Mouse (Mus musculus): ENCODE results near the gene Rgsl1.
"Not testable (repeated sequence)": the region's sequence is repeated elsewhere in the genome, so short reads cannot be mapped to it uniquely, and the experiment has no call there.

The Rgsl1 gene

GRCm38 (mm10) chr1:153778205-153778604 lies 65.7 kb downstream of the Rgsl1 start:
- DNase-seq (ENCODE audit: low read depth in 1 of 2, low spot score in 2 of 2): no peak

GRCm38 (mm10) chr1:153776257-153776656 lies 67.7 kb downstream of the Rgsl1 start:
- no peak for DNase-seq (ENCODE audit: low read depth in 1 of 2, low spot score in 2 of 2)

GRCm38 (mm10) chr1:153775174-153775573 lies 68.8 kb downstream of the Rgsl1 start:
- no peak for DNase-seq (ENCODE audit: low read depth in 1 of 2, low spot score in 2 of 2)

- no peak for DNase-seq (ENCODE audit: low read depth in 1 of 2, low spot score in 2 of 2)
Observed at GRCm38 (mm10) chr1:153770776-153771167, 73.2 kb downstream of the Rgsl1 start.

GRCm38 (mm10) chr1:153769998-153770775 lies 73.8 kb downstream of the Rgsl1 start:
- no peak for DNase-seq (ENCODE audit: low read depth in 1 of 2, low spot score in 2 of 2)

GRCm38 (mm10) chr1:153769571-153769970 lies 74.4 kb downstream of the Rgsl1 start:
- not testable (repeated sequence) for DNase-seq (ENCODE audit: low read depth in 1 of 2, low spot score in 2 of 2)

GRCm38 (mm10) chr1:153768465-153768864 lies 75.5 kb downstream of the Rgsl1 start:
- no peak for DNase-seq (ENCODE audit: low read depth in 1 of 2, low spot score in 2 of 2)

- no peak for DNase-seq (ENCODE audit: low read depth in 1 of 2, low spot score in 2 of 2)
Observed at GRCm38 (mm10) chr1:153767281-153767680, 76.7 kb downstream of the Rgsl1 start.

- DNase-seq (ENCODE audit: low read depth in 1 of 2, low spot score in 2 of 2): no peak
Observed at GRCm38 (mm10) chr1:153766298-153766697, 77.6 kb downstream of the Rgsl1 start.

- no peak for DNase-seq (ENCODE audit: low read depth in 1 of 2, low spot score in 2 of 2)
Observed at GRCm38 (mm10) chr1:153764136-153764535, 79.8 kb downstream of the Rgsl1 start.

- DNase-seq (ENCODE audit: low read depth in 1 of 2, low spot score in 2 of 2): no peak
Observed at GRCm38 (mm10) chr1:153753725-153754464, 90.0 kb downstream of the Rgsl1 start.

GRCm38 (mm10) chr1:153752521-153752920 lies 91.4 kb downstream of the Rgsl1 start:
- DNase-seq (ENCODE audit: low read depth in 1 of 2, low spot score in 2 of 2): peak; percentile 13 to 32

- DNase-seq (ENCODE audit: low read depth in 1 of 2, low spot score in 2 of 2): peak; percentile 52 to 67
Observed at GRCm38 (mm10) chr1:153751763-153752301, 92.1 kb downstream of the Rgsl1 start.

- DNase-seq (ENCODE audit: low read depth in 1 of 2, low spot score in 2 of 2): no peak
Observed at GRCm38 (mm10) chr1:153750054-153750453, 93.9 kb downstream of the Rgsl1 start.

- DNase-seq (ENCODE audit: low read depth in 1 of 2, low spot score in 2 of 2): peak; percentile 55 to 67
Observed at GRCm38 (mm10) chr1:153749211-153749801, 94.6 kb downstream of the Rgsl1 start, which contains the start of gene Rnasel. TSS of gene Rnasel (plus strand) at chr1:153749426.

- DNase-seq (ENCODE audit: low read depth in 1 of 2, low spot score in 2 of 2): no peak
Observed at GRCm38 (mm10) chr1:153748549-153748948, 95.4 kb downstream of the Rgsl1 start.

GRCm38 (mm10) chr1:153747861-153748530 lies 95.9 kb downstream of the Rgsl1 start:
- no peak for DNase-seq (ENCODE audit: low read depth in 1 of 2, low spot score in 2 of 2)

GRCm38 (mm10) chr1:153746728-153747127 lies 97.2 kb downstream of the Rgsl1 start:
- DNase-seq (ENCODE audit: low read depth in 1 of 2, low spot score in 2 of 2): peak in 1 of 2 experiments; percentile 44

GRCm38 (mm10) chr1:153746119-153746670 lies 97.7 kb downstream of the Rgsl1 start:
- DNase-seq (ENCODE audit: low read depth in 1 of 2, low spot score in 2 of 2): no peak

GRCm38 (mm10) chr1:153742374-153743155 lies 101.4 kb downstream of the Rgsl1 start:
- peak in 1 of 2 experiments; percentile 42 for DNase-seq (ENCODE audit: low read depth in 1 of 2, low spot score in 2 of 2)

Data from monocyte, adult 2 months (primary cell).